Mouse (Mus musculus): Measurements from ENCODE around the gene Mettl27. TPM values are rescaled to one million over a fixed set of nuclear protein-coding genes. Genes with fewer than 3 reads are reported as not detected.
A peak's percentile ranks its signal among the peaks of the same experiment; 100 is the strongest.

Mettl27 gene
- polyA plus RNA-seq, 1 experiment from 2014 or later, result 21.0 TPM

GRCm38 (mm10) chr5:134942740-134943139 is 10.6 kb downstream of the Mettl27 start:
- H3K36me3 ChIP-seq, result no peaks in the 10 kb centered on the region
- H3K9me3 ChIP-seq, result no peaks in the 10 kb centered on the region
- H3K9ac ChIP-seq, result no peak overlapping the region
- no peak overlapping the region for H3K4me3 ChIP-seq (replicated peaks)
- 0 out of 2 replicates have a peak, but pooled peaks cover 12% of the 10 kb centered on the region for H3K27me3 ChIP-seq (replicated peaks)
- no peak overlapping the region for H3K4me2 ChIP-seq
- no peak overlapping the region for H3K27ac ChIP-seq
- ATAC-seq (ENCODE audit: insufficient read depth, low FRiP score, low read depth), result no peak
- H3K4me1 ChIP-seq, result peaks cover 12% of the 10 kb centered on the region
- 72% methylated on average over 2 of the region's 2 CpGs for WGBS

- Histone ChIP-seq H3K27me3 (replicated peaks) (0 out of 2 replicates have a peak, but pooled peaks cover 12% of the 10 kb centered on the region), H3K9ac (no peak overlapping the region), H3K4me1 (peaks cover 12% of the 10 kb centered on the region), H3K4me3 (replicated peaks) (no peak overlapping the region; the same call in 1 of the 2 replicates), H3K36me3 (no peaks in the 10 kb centered on the region), H3K27ac (peak overlapping the region; percentile 31; the same call in 1 of the 2 replicates), H3K4me2 (peak overlapping the region; percentile 43), H3K9me3 (no peaks in the 10 kb centered on the region)
- WGBS, result 61% methylated on average over 5 of the region's 5 CpGs
- ATAC-seq (ENCODE audit: insufficient read depth, low FRiP score, low read depth), result no peak
Measured at GRCm38 (mm10) chr5:134944179-134944578, 12.0 kb downstream of the Mettl27 start.

- no peak for ATAC-seq (ENCODE audit: insufficient read depth, low FRiP score, low read depth)
- Histone ChIP-seq H3K36me3 (no peaks in the 10 kb centered on the region), H3K27ac (peak overlapping the region; percentile 85), H3K4me2 (peak overlapping the region; percentile 43), H3K4me3 (replicated peaks) (peak overlapping the region; percentile 46), H3K9ac (peak overlapping the region; percentile 44; the same call in 1 of the 2 replicates), H3K27me3 (replicated peaks) (0 out of 2 replicates have a peak, but pooled peaks cover 12% of the 10 kb centered on the region), H3K9me3 (no peaks in the 10 kb centered on the region), H3K4me1 (peaks cover 12% of the 10 kb centered on the region)
- WGBS, result 39% methylated on average over 18 of the region's 19 CpGs
Measured at GRCm38 (mm10) chr5:134945266-134945959, 13.2 kb downstream of the Mettl27 start.

DNA sequence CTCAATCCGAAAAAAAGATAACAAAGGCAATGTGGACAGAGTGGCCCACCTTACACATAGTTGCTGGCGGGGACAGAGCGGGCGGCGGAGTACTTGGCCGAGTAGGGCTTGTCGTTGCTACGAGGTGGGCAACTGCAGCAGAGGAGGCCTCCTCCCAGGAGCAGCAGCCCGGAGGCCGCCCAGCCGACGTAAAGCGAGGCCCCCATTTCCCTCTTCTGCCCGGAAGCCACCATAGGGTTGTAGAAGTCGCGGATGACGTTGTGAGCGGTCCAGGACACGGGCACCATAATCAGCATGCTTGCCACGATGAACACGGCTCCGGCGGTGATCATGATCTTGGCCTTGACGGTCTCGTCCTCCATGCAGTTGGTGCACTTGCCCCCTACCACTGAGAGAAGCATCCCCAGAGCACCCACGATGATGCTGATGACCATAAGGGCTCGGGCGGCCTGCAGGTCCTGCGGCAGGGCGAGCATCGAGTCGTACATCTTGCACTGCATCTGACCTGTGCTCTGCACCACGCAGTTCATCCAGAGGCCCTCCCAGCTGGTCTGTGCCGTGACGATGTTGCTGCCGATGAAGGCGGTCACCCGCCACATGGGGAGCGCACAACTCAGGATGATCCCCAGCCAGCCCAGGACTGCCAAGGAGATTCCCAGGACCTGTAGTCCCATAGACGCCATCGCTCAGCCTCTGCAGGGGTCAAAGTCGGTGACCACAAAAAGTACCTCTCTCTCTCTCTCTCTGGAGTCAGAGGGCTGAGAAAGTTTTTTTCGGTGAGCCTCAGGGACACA is 14.1 kb downstream of the Mettl27 start:
- Histone ChIP-seq H3K4me1 (peaks cover 17% of the 10 kb centered on the region), H3K4me3 (replicated peaks) (peak overlapping the region; percentile 46), H3K27ac (peak overlapping the region; percentile 85), H3K27me3 (replicated peaks) (0 out of 2 replicates have a peak, but pooled peaks cover 12% of the 10 kb centered on the region), H3K4me2 (peak overlapping the region; percentile 43), H3K36me3 (no peaks in the 10 kb centered on the region), H3K9me3 (no peaks in the 10 kb centered on the region), H3K9ac (peak overlapping the region; percentile 44)
- ATAC-seq (ENCODE audit: insufficient read depth, low FRiP score, low read depth), result 0 out of 2 replicates have a peak, but pooled peaks have one; percentile 3
- WGBS, result 24% methylated on average over 43 of the region's 43 CpGs

GRCm38 (mm10) chr5:134946857-134947255 is 14.7 kb downstream of the Mettl27 start, which contains the start of gene Cldn4:
Cldn4 (minus strand) TSS chr5:134946934.
- H3K36me3 ChIP-seq, result no peaks in the 10 kb centered on the region
- H3K4me1 ChIP-seq, result peaks cover 21% of the 10 kb centered on the region
- peak within 1 kb of the TSS; percentile 85 for H3K27ac ChIP-seq
- peak within 1 kb of the TSS; percentile 43 for H3K4me2 ChIP-seq
- peak; percentile 76 for ATAC-seq (ENCODE audit: insufficient read depth, low FRiP score, low read depth)
- H3K9me3 ChIP-seq, result no peaks in the 10 kb centered on the region
- peak within 1 kb of the TSS; percentile 44 for H3K9ac ChIP-seq
- peak within 1 kb of the TSS; percentile 46 for H3K4me3 ChIP-seq (replicated peaks)
- 0 out of 2 replicates have a peak, but pooled peaks cover 12% of the 10 kb centered on the region for H3K27me3 ChIP-seq (replicated peaks)
- 16% methylated on average over 11 of the region's 11 CpGs for WGBS

DNA sequence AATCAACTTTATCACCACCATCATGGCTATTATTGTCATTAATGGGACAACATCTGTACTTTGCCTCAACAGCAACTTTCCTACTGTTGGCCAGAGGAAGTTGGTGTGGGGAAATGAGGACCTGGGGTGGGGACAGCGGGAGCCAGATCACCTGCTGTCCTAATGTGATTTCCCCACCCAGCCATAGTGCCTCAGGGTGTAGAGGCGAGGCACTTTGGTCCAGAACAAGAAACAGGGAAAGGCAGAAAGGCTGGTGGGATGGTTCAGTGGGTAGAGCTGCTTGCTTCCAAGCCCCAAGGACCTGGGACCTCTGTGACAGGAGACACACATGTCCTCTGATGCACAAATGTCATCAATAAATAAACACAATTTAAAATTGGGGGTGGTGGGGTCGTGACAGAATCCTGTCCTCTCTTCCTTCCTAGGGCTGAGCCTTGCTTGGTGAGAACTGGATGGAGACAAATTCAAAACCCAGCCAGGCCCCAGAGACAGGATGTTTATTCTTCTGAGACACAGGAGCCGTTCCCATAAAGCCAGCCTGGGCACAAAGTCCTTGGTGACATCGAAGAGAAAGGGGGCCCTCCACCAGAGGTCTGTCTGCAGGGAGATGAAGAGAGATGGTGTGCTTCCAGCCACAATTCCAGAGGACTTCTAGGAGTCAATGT is 15.4 kb downstream of the Mettl27 start:
- Histone ChIP-seq H3K4me3 (replicated peaks) (no peak overlapping the region), H3K4me2 (peak overlapping the region; percentile 43), H3K9me3 (no peaks in the 10 kb centered on the region), H3K27ac (peak overlapping the region; percentile 85), H3K4me1 (peaks cover 17% of the 10 kb centered on the region), H3K9ac (no peak overlapping the region), H3K36me3 (no peaks in the 10 kb centered on the region), H3K27me3 (replicated peaks) (0 out of 2 replicates have a peak, but pooled peaks cover 12% of the 10 kb centered on the region)
- WGBS, result 38% methylated on average over 5 of the region's 5 CpGs
- no peak for ATAC-seq (ENCODE audit: insufficient read depth, low FRiP score, low read depth)

DNA sequence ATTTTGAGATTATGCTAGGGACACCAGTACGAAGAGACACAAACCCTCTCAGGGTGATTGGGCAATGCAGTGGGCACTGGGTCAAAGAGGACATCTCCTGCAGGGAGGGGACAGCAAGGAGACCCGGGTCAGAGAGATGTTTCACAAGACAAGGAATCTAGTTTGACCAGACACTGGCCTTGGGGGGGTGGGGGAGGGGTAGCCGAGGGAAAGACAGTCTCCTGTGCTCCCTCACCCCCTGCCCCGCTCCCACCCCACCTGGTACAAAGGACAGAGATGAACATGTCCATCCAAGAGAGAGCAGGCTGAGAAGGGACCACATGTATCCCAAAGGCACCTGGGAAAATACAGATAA is 15.9 kb downstream of the Mettl27 start:
- Histone ChIP-seq H3K27me3 (replicated peaks) (0 out of 2 replicates have a peak, but pooled peaks cover 12% of the 10 kb centered on the region), H3K4me3 (replicated peaks) (no peak overlapping the region), H3K4me1 (peaks cover 17% of the 10 kb centered on the region), H3K27ac (peak overlapping the region; percentile 85; the same call in 1 of the 2 replicates), H3K4me2 (no peak overlapping the region), H3K9me3 (no peaks in the 10 kb centered on the region), H3K36me3 (no peaks in the 10 kb centered on the region), H3K9ac (no peak overlapping the region)
- ATAC-seq (ENCODE audit: insufficient read depth, low FRiP score, low read depth), result no peak
- 53% methylated on average over 4 of the region's 4 CpGs for WGBS

GRCm38 (mm10) chr5:134951053-134951884 is 19.1 kb downstream of the Mettl27 start:
- H3K9ac ChIP-seq, result no peak overlapping the region
- ATAC-seq (ENCODE audit: insufficient read depth, low FRiP score, low read depth), result peak; percentile 32; the same call in 1 of the 2 replicates
- WGBS, result 6% methylated on average over 19 of the region's 19 CpGs

GRCm38 (mm10) chr5:134955491-134955890 is 23.3 kb downstream of the Mettl27 start:
- no peak overlapping the region for H3K4me3 ChIP-seq (replicated peaks)

More at GRCm38 (mm10) chr5:134951053-134951884, 19.1 kb downstream of the Mettl27 start:
- Histone ChIP-seq H3K4me1 (peaks cover 17% of the 10 kb centered on the region), H3K27ac (peak overlapping the region; percentile 81), H3K9me3 (no peaks in the 10 kb centered on the region), H3K4me2 (peak overlapping the region; percentile 47), H3K36me3 (no peaks in the 10 kb centered on the region), H3K4me3 (replicated peaks) (0 out of 2 replicates have a peak overlapping the region, but pooled peaks have one; percentile 1), H3K27me3 (replicated peaks) (0 out of 2 replicates have a peak, but pooled peaks cover 7% of the 10 kb centered on the region)

GRCm38 (mm10) chr5:134959114-134959513 is 26.9 kb downstream of the Mettl27 start:
- no peaks in the 10 kb centered on the region for H3K9me3 ChIP-seq
- no peaks in the 10 kb centered on the region for H3K27me3 ChIP-seq (replicated peaks)
- no peak overlapping the region for H3K27ac ChIP-seq
- H3K36me3 ChIP-seq, result no peaks in the 10 kb centered on the region
- peak; percentile 67 for ATAC-seq (ENCODE audit: insufficient read depth, low FRiP score, low read depth)
- no peak overlapping the region for H3K4me2 ChIP-seq
- no peak overlapping the region for H3K9ac ChIP-seq
- 62% methylated on average over 7 of the region's 7 CpGs for WGBS
- H3K4me3 ChIP-seq (replicated peaks), result no peak overlapping the region
- H3K4me1 ChIP-seq, result peaks cover 5% of the 10 kb centered on the region; the same call in 1 of the 2 replicates

More at GRCm38 (mm10) chr5:134955491-134955890, 23.3 kb downstream of the Mettl27 start:
- Histone ChIP-seq H3K27me3 (replicated peaks) (no peaks in the 10 kb centered on the region), H3K27ac (no peak overlapping the region), H3K36me3 (no peaks in the 10 kb centered on the region), H3K9me3 (no peaks in the 10 kb centered on the region), H3K4me1 (peaks cover 9% of the 10 kb centered on the region), H3K9ac (no peak overlapping the region), H3K4me2 (no peak overlapping the region)
- ATAC-seq (ENCODE audit: insufficient read depth, low FRiP score, low read depth), result no peak
- WGBS, result 64% methylated on average over 5 of the region's 5 CpGs
